Mouse (Mus musculus) brain, embryonic 18.5 days (tissue): ENCODE measurements around the gene Ceacam2.
"Not testable (repeated sequence)": the region's sequence is repeated elsewhere in the genome, so short reads cannot be mapped to it uniquely, and the experiment has no call there.

Experiments used
- DNase-seq: peaks from one replicate; pipeline ENCODE4 v3.0.0-alpha.2; 2012; ENCODE audit warnings: low read depth, low spot score

Ceacam2 gene

DNA sequence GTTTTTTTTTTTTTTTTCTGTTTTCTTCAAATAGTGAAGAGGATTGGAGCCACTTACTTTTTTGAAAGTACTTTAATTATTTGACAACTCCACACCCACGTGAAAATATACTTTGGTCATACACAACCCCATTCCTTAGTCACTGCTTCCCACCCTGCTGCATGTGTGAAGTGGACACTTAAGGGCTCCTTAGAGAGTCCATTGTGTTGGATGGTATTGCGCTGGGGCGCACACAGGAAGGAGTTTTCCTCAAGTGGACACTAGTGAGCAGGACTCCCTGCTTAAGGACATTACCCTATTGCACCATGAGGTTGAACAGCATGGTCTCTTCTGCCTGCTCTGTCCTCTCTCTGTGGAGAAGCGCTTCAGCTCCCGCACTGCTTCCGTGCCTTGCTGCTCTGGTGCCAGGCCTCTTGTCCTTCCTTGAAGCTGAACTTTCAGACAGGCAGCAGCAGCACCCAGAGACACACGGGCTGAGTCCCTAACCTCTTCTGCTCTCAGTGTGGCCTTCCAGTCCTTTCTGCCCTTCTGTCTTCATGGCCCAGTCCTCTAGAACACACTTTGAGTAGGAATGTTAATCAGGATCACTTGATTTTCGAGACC is 56.4 kb downstream of the Ceacam2 start:
- no peak for DNase-seq

DNA sequence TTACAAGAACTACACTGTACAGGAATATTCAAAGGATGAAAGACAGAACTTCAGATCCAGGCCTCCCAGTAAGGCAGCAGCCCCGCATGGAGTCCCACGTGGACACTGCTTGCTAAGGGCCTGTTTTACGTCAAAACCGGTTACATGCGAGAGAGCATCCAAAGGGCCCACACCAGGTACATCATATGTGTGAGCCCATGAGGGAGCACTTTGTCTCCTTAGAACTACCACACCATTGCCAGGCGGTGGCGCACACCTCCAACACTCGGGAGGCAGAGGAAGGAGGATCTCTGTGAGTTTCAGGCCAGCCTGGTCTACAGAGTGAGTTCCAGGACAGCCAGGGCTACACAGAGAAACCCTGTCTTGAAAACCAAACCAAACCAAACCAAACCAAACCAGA is 58.9 kb downstream of the Ceacam2 start:
- not testable (repeated sequence) for DNase-seq

DNA sequence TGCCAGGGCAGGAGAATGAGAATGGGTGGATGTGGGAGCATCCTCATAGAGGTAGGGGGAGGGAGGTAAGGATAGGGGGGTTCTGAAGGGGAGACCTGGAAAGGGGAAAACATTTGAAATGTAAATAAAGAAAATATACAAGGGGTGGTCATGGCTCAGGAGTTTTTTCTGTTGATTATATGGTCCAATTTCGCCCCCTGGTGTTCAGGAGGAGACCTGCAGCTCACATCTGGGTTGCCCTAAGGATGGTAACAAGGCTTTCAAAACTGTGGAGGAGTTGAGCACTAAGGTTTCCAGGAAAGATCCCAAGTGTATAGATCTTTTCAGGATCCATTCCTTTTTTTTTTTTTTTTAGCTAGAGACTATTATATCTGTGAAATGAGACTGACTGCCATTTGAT is 60.2 kb downstream of the Ceacam2 start:
- DNase-seq, result no peak

DNA sequence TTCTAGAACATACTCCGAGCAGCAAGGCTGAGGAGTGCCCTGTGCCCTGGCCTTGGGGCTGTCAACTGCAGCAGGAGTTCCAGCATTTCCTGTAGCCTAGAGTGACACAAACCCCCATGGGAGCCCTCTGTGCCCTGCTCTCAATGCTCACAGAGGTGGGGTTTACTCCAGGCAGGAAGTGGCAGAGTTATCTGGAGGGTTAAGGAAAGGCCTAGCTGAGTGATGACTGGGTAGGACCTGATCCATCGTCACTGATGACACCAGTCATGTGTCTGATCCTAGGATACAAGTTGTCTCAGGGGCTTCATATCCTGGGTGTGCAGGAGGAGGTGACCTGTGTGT is 61.9 kb downstream of the Ceacam2 start:
- DNase-seq, result not testable (repeated sequence)

DNA sequence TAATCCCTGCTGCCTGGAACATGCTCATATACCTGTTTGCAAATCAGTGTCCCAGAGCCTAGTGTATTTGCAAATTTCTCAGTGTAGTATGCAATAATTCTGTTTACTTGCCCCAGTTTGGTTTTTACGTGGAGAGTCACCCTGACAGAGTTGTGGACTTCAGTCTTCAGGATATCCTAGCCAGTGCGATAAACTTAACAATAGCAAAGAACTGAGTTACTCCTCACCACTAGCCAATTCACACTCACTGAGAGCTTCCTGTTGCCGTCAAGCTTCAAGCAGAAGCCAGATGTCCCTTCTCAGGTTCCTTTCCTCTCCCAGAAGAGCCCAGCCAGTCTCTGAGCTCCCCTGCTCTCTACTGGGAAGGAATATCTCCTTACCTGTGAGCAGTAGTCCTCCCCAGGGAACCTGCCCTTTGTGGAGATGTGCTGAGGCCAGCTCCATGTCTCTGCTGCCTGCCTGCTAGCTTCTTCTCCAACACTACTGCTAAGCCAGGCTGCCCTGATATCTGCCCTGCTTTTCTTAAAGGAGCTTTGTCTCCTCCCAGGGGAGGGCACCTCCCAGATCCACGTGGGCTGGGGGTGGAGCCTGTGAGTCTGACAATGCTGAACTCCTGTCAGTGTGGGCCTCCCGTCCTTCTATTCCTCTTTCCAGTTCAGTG is 62.4 kb downstream of the Ceacam2 start, which contains the start of gene Ceacam1:
TSS of gene Ceacam1 (minus strand) at position 513 of the 661 bp plus-strand sequence.
- not testable (repeated sequence) for DNase-seq

DNA sequence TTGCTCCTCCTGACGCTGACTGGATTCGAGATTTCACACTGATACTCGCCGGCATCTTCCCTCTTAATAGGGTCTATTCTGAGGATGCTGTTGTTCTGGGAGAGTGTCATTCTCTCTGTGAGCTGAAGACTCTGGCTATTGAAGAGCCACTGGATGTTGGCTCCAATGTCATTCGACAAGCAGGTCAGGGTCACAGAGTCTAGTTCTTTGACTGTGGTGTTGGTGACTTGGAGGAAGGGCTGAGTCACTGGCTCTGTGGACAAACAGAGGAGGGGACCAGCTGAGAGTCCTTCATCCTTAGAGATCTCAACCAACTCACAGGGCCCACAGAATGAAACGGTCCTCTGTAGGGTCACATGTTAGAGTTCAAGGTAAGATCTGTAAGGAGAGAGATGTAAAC is 67.8 kb downstream of the Ceacam2 start:
- DNase-seq, result not testable (repeated sequence)
